Mouse (Mus musculus): Measurements from ENCODE around the gene Tex13b.
"Not testable (repeated sequence)": the region's sequence is repeated elsewhere in the genome, so short reads cannot be mapped to it uniquely, and the experiment has no call there.

The Tex13b gene

DNA sequence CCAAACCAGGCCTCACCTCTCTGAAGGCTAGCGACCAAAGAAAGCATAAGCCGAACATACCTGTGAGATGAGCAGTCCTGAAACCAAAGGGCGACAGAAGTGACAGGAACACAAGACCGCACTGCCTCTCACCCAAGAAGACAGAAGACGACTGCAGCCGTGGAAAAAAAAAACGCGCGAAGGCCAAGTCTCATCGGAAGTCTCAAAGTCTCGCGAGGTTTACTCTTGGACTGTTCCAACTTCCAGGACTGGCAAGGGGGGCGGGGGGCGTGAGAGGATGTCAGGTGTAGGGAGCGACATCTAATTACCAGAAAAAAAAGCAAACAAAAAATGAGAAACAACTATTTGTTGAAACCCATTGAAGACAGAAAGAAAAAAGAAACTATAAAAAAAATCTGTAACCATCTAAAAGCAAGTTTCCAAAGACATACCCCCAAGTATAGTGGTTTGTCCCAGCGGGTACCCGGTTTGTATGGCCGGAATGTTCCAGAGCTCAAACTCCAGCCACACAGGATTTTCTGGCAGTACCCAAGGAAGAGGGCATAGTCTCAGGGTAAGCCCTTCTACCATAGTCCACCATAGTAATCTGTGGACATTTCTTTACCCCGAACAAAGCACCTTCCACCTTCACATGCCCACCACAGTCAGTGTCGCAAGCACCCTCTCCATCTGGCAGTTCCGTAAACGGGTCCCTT is at the start of gene Tex13b:
TSS of gene Tex13b (minus strand) at position 122 of the 695 bp plus-strand sequence.
- DNase-seq (ENCODE audit: low spot score) = no peak

DNA sequence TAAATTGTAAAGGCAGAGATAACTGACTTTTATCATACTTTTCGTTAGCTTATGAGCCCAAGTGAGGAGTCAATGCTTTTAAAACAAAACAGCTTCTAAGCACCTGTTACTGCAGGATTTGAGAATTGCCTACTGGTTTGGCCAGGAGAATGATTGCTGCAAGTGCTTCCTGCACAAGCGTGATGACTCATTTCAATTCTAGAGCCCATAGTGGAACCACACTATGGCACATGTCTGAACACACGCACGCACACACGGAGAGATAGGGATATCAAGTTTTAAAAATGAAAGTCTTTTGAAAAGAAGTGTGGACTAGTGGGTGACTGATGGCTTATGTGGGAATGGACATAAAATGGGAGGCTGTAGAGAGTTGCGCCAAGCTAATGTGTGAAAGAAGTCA is 49.5 kb upstream of the Tex13b start:
- DNase-seq (ENCODE audit: low spot score) = no peak

DNA sequence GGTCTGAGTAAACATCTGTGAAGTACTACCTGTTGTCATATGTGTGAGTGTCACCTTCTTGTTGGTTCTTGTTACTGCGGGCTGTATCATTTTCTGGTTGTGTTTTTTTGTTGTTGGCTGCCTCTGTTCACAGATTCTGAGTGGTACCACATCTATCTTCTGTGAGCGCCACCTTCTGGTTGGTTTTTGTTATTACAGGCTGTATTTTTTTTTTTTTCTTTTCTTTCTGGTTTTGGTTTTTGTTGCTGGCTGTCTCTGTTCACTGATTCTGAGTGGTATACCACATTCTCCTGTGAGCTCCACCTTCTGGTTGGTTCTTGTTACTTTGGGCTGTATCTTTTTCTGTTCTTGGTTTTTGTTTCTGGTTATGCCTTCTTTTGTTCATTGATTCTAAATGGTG is 44.2 kb upstream of the Tex13b start:
- no peak for DNase-seq (ENCODE audit: low spot score)

DNA sequence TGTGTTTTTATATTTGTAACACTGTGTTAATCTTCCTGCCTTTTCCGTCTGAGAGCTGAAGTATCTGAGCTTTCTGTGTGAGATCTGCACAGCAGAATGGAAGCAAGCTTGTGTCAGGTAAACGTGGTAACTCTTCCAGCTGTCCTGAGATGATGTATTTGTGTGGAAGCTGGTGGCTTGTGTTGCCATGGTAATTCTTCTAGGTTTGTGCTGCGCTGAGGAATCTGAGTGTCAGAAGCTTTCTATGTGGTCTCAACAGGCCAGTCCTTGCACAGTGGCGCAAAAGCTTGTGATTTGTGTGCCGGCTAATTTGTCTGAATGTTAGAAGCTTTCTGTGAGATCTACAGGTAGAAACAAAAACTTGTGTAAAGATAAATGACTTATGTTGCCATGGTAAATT is 43.8 kb upstream of the Tex13b start:
- not testable (repeated sequence) for DNase-seq (ENCODE audit: low spot score)

DNA sequence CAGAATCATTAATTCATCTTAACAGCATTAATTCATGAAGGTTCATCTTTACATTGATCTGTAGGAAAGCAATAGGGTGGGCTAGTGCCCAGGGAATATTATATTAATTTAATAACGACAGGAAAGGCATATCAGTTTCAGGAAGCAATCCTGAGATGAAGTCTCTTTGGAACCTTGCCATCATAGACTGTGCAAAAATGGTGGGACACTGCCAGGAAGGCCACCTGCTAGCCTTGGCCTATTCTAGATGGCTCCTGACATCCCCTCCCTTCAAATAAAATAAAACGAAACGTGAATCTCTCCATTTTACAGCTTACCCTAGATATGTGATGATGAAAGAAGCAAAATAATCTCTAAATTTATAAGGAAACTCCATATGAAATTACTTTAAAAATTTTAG is 41.3 kb upstream of the Tex13b start:
- DNase-seq (ENCODE audit: low spot score) = no peak

DNA sequence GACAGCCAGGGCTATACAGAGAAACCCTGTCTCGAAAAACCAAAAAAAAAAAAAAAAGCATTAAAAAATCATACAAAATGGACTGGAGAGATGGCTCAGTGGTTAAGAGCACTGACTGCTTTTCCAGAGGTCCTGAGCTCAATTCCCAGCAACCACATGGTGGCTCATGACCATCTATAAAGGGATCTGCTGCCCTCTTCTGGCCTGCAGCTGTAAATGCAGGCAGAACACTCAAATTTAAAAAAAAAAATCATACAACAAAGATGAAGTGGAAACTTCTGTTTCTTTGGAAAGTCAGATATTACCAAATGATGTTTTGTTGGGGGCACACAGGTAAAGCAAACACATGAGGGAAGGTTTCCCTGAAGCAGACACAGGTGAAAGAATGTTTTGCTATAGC is 32.2 kb upstream of the Tex13b start:
- not testable (repeated sequence) for DNase-seq (ENCODE audit: low spot score)

DNA sequence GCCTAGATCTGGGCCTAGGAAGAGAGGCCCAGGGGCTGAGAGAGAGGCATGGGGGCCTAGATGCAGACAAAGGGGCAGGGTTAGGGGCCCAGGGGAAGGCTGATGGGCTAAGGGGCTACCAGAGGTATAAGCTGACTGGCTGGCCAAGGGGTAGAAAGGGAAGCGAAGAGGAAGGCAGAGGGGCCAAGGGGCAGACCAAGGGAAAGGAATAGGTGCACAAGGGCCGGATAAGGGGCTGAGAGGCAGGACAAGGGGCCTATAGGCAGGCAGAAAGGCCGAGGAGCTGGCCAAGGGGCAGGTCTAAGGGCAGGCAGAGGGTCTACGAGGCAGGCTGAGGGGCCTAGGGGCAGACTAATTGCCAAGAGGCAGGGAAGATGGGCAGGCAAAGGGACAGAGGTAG is 26.7 kb upstream of the Tex13b start:
- DNase-seq (ENCODE audit: low spot score) = no peak

DNA sequence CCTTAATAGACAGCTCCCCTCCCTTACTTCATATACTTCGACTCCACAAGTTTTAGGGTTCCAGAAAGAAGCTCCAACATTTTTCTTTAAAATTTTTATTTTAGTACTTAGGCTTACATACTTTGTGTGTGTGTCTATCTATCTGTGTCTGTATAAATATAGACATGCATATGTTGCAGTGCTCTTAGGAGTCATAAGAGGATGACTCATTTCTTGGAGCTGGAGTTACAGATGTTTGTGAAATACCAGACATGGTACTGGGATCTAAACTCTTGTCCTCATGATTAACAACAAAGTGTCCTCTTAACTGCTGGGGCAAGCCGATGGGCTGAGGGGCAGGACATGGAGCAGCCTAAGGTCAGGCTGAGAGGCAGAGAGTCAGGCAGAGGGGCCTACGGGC is 24.8 kb upstream of the Tex13b start:
- no peak for DNase-seq (ENCODE audit: low spot score)

DNA sequence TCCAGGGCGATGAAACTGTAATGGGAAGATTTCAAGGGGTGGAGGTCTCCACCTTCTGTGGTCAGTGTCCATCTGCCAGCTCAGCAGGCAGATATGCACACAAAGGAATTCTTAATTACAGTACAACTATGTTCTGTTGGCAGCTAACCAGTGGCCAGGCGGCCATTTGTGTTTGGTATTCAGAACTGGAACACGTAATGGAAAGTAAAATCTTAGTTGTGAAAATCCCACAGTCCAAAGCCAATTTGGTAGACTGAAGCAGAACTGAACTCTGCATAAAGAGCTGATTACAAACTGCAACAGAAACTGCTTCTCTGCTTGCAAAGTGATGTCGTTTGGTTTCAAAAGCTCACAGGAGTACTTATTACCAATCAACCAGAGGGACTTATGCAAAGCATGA is 18.5 kb upstream of the Tex13b start:
- DNase-seq (ENCODE audit: low spot score) = no peak

DNA sequence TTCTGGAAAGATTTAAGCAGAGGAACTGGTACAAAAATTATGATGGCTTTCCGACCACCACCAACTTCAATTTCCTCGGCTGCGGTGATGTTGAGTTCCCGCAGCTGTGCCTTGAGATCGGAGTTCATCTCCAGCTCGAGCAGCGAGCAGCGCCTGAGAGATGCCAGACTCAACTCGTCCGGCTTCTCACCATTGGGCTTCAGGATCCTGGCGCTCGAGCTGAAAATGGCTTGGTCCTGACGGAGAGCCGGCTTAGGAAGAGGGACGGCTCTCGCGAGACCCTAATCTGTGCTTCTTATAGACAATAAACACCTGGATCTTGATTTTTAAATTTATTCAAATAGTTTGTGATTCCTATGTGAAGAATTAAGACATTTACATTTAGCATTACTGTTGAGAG is 9.1 kb upstream of the Tex13b start:
- DNase-seq (ENCODE audit: low spot score) = no peak

DNA sequence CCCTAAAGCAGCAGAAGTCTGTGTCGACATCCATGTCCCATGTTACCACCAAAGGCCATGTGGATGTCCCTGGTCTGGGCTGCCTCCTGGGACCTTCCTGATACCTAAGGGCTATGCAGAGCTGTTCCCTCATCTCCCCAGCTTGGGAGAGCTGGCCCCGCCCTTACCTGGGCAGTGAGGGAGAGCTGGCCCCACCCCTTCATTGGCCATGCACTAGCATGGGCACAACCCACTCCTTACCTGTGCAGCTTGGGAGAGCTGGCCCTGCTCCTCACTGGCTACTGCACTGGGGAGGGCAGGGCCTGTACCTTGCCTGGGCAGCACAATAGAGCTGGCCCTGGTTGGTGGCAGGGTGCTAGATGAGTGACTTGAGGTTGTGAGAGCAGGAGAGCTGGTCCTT is 7.9 kb downstream of the Tex13b start:
- DNase-seq (ENCODE audit: low spot score) = no peak

DNA sequence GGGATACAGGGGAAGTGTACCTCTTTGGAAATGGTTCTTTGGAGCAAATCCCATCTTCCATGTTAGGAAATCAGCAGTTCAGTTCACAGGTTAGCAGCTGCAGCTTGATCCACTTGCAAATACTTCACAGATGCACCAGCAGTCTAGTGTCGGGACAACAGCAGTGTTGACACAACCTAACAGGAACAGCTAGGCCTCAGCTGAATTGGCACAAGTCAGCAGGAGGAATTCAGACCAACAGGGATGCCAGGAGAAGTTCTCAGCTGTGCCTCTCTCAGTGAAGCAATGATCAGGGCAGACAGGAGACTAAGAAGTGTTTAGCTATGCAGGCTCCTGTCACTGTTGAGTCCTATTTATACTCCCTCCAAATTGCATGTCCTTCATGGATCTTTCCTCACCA is 43.4 kb downstream of the Tex13b start:
- DNase-seq (ENCODE audit: low spot score) = no peak
